Mouse (Mus musculus) brain, embryonic 14.5 days (tissue): ENCODE measurements at regions not wholly inside any gene's neighbourhood (a gene's known extent, or its start where the extent isn't known, plus 50 kb on each side); places are given as distances from the start of the nearest gene placed in this dataset.

ENCODE experiments used
- CTCF ChIP-seq: fragments of 200-500 bp; IDR thresholded peaks from 2 replicates; pipeline ENCODE4 v1.5.1; 2012; ENCODE audit warnings: inconsistent platforms, mild to moderate bottlenecking, moderate library complexity, borderline replicate concordance; ENCODE audit not compliant: insufficient read depth, insufficient read length; ENCODE audit errors: extremely low read depth
- POLR2A ChIP-seq: fragments of 200-500 bp; IDR thresholded peaks from 2 replicates; pipeline ENCODE4 v1.6.1; 2012; ENCODE audit warnings: mild to moderate bottlenecking, inconsistent platforms, borderline replicate concordance; ENCODE audit not compliant: poor library complexity, insufficient read depth, insufficient read length, severe bottlenecking; ENCODE audit errors: extremely low read depth

- TF ChIP-seq POLR2A (no peak), CTCF (no peak)
Measured at GRCm38 (mm10) chr3:36291971-36292370, 69.9 kb upstream of the Qrfpr start.
